Mouse (Mus musculus) liver, embryonic 14.5 days (tissue): ENCODE results near the gene Hba-x. TPM values are rescaled to one million over a fixed set of nuclear protein-coding genes. Genes with fewer than 3 reads are reported as not detected.
"Not testable (repeated sequence)": the region's sequence is repeated elsewhere in the genome, so short reads cannot be mapped to it uniquely, and the experiment has no call there.

ENCODE experiments used
- ATAC-seq: fragments of 200-750 bp; cut with Nextera tagmentation; 2 replicates; pipeline ENCODE4 v1.8.0; 2017; ENCODE audit warnings: moderate number of reproducible peaks, mild to moderate bottlenecking, moderate library complexity; ENCODE audit not compliant: insufficient read depth
- DNase-seq, 3 experiments: peaks; one replicate each; pipeline ENCODE4 v3.0.0-alpha.2; 2012 to 2013; ENCODE audit warnings: low read depth in 3 of 3, low spot score in 3 of 3
- H3K27ac ChIP-seq: fragments of 300-500 bp; sonication (generic); 2 replicates; pipeline ENCODE4 v1.5.1; 2014; ENCODE audit warnings: moderate library complexity, mild to moderate bottlenecking, control low read depth, inconsistent platforms
- H3K27me3 ChIP-seq: fragments of 300-500 bp; sonication (generic); 2 replicates; pipeline ENCODE4 v1.6.1; 2014; ENCODE audit warnings: mild to moderate bottlenecking, low read length, moderate library complexity; ENCODE audit not compliant: control insufficient read depth, insufficient read depth
- H3K36me3 ChIP-seq: fragments of 300-500 bp; sonication (generic); replicated peaks from 2 replicates; pipeline ENCODE4 v1.6.1; 2014; ENCODE audit warnings: low read depth; ENCODE audit not compliant: control insufficient read depth, insufficient read depth
- H3K4me1 ChIP-seq, 2 experiments: fragments of 200-500 bp in 1 of 2; fragments of 300-500 bp in 1 of 2; sonication (generic) in 1 of 2; replicated peaks; 2 replicates each; pipeline ENCODE4 v1.6.1; 2012 to 2014; ENCODE audit warnings: antibody characterized with exemption in 1 of 2, inconsistent platforms in 1 of 2, low read length in 1 of 2; ENCODE audit not compliant: control insufficient read depth in 2 of 2, insufficient read depth in 2 of 2
- H3K4me2 ChIP-seq: fragments of 300-500 bp; sonication (generic); 2 replicates; pipeline ENCODE4 v1.6.1; 2014; ENCODE audit warnings: low read depth, mild to moderate bottlenecking, control low read depth, moderate library complexity
- H3K4me3 ChIP-seq, 2 experiments: fragments of 200-500 bp in 1 of 2; fragments of 300-500 bp in 1 of 2; sonication (generic) in 1 of 2; 2 replicates each; pipeline ENCODE4 v1.5.1; 2012 to 2014; ENCODE audit warnings: low read depth in 2 of 2, low read length in 2 of 2, mild to moderate bottlenecking in 2 of 2, control low read depth in 1 of 2, inconsistent platforms in 1 of 2, moderate library complexity in 1 of 2; ENCODE audit not compliant: insufficient read depth in 1 of 2
- H3K9ac ChIP-seq: fragments of 300-500 bp; sonication (generic); replicated peaks from 2 replicates; pipeline ENCODE4 v1.6.1; 2014; ENCODE audit warnings: mild to moderate bottlenecking, control low read depth, moderate library complexity
- H3K9me3 ChIP-seq: fragments of 300-500 bp; sonication (generic); 2 replicates; pipeline ENCODE4 v1.6.1; 2016; ENCODE audit warnings: low read length, mixed read lengths; ENCODE audit not compliant: control insufficient read depth
- CTCF ChIP-seq: IDR thresholded peaks from 2 replicates; pipeline ENCODE4 v1.5.1; 2016; ENCODE audit warnings: antibody characterized with exemption, low read depth, control low read depth
- EP300 ChIP-seq: IDR thresholded peaks from 2 replicates; pipeline ENCODE4 v1.6.1; 2016; ENCODE audit warnings: antibody characterized with exemption, low read depth
- WGBS: fragments of 180-500 bp; shearing (Covaris S2); extraction: QIAGEN DNeasy Blood & Tissue Kit; methylation state at CpG from one replicate; pipeline ENCODE4 v1.1.7; 2014; ENCODE audit not compliant: insufficient replicate concordance; 5-methylcytosine and 5-hydroxymethylcytosine counted together
- polyA plus RNA-seq, 2 experiments: library from polyadenylated mRNA; depleted of rRNA in 1 of 2; stranded (reverse) in 1 of 2; unstranded in 1 of 2; fragments of >200 nt; fragmentation: Nextera tagmentation in 1 of 2; extraction: Ambion mirVana in 1 of 2; gene quantifications; 2 replicates each; pipeline versions ENCODE4 v1.2.1 to v1.2.3; 2012 to 2014

Hba-x gene
- polyA plus RNA-seq, 2 experiments, result 32.1 to 74.9 TPM

GRCm38 (mm10) chr11:32278458-32278957, 2.3 kb downstream of the Hba-x start:
- Histone ChIP-seq H3K4me1 (peaks cover 44 to 48% of the 10 kb centered on the region in 2 experiments), H3K4me3 (no peak overlapping the region), H3K36me3 (no peaks in the 10 kb centered on the region), H3K27me3 (peaks cover 13% of the 10 kb centered on the region), H3K9me3 (no peaks in the 10 kb centered on the region), H3K4me2 (no peak overlapping the region), H3K9ac (peak overlapping the region; percentile 12), H3K27ac (no peak overlapping the region)
- WGBS, result 77% methylated on average over 12 of the region's 12 CpGs
- TF ChIP-seq CTCF, result no peak
- TF ChIP-seq EP300, result no peak
- ATAC-seq (no peak), DNase-seq (no peak)

GRCm38 (mm10) chr11:32280646-32281045, 4.4 kb downstream of the Hba-x start:
- peak in 1 of 3 experiments; percentile 74 for DNase-seq
- TF ChIP-seq EP300 (no peak), CTCF (no peak)
- Histone ChIP-seq H3K4me2 (peak overlapping the region; percentile 80), H3K9me3 (no peaks in the 10 kb centered on the region), H3K9ac (peak overlapping the region; percentile 90), H3K27me3 (peaks cover 13% of the 10 kb centered on the region), H3K36me3 (no peaks in the 10 kb centered on the region), H3K27ac (peak overlapping the region; percentile 97), H3K4me3 (0 out of 4 replicates have a peak overlapping the region, but pooled peaks of 1 of the 2 experiments have one; percentile 11), H3K4me1 (peaks cover 40 to 43% of the 10 kb centered on the region in 2 experiments)
- WGBS, result 50% methylated on average over 2 of the region's 2 CpGs
- ATAC-seq, result no peak

GRCm38 (mm10) chr11:32281416-32282144, 5.4 kb downstream of the Hba-x start:
- ATAC-seq (no peak), DNase-seq (peak in 1 of 3 experiments; percentile 67)
- WGBS, result 15% methylated on average over 1 of the region's 1 CpGs
- peaks cover 34 to 36% of the 10 kb centered on the region in 2 experiments for H3K4me1 ChIP-seq
- no peak overlapping the region for H3K4me3 ChIP-seq
- peak overlapping the region; percentile 97 for H3K27ac ChIP-seq
- H3K4me2 ChIP-seq, result peak overlapping the region; percentile 80
- H3K36me3 ChIP-seq, result no peaks in the 10 kb centered on the region
- H3K9me3 ChIP-seq, result no peaks in the 10 kb centered on the region
- H3K9ac ChIP-seq, result peak overlapping the region; percentile 90
- H3K27me3 ChIP-seq, result peaks cover 12% of the 10 kb centered on the region
- TF ChIP-seq EP300 (no peak), CTCF (no peak)

- H3K9me3 ChIP-seq, H3K27me3 ChIP-seq, DNase-seq, H3K36me3 ChIP-seq: not testable (repeated sequence)
- Histone ChIP-seq H3K4me3 (peak within 1 kb of the TSS; percentile 55 to 56), H3K4me2 (peak within 1 kb of the TSS; percentile 80), H3K4me1 (peaks cover 34 to 38% of the 10 kb centered on the region in 2 experiments), H3K27ac (peak within 1 kb of the TSS; percentile 97), H3K9ac (peak within 1 kb of the TSS; percentile 90)
- ATAC-seq, result peak; percentile 69
- 30% methylated on average over 1 of the region's 5 CpGs for WGBS
Measured at GRCm38 (mm10) chr11:32283091-32283777, 7.0 kb downstream of the Hba-x start, which contains the start of gene Hba-a1. Hba-a1 (plus strand) TSS chr11:32283511.

- 7% methylated on average over 2 of the region's 2 CpGs for WGBS
- H3K4me3 ChIP-seq, result peak overlapping the region; percentile 55 to 56
- peak overlapping the region; percentile 47 for H3K4me2 ChIP-seq
- not testable (repeated sequence) for H3K36me3 ChIP-seq, H3K27me3 ChIP-seq, H3K9me3 ChIP-seq
- peaks cover 41 to 48% of the 10 kb centered on the region in 2 experiments for H3K4me1 ChIP-seq
- DNase-seq (peak; percentile 67 to 82 (median 75)), ATAC-seq (peak; percentile 21)
- H3K27ac ChIP-seq, result peak overlapping the region; percentile 95
- peak overlapping the region; percentile 81 for H3K9ac ChIP-seq
- peak; percentile 57 for TF ChIP-seq EP300
Measured at GRCm38 (mm10) chr11:32284582-32284981, 8.4 kb downstream of the Hba-x start.
